Mouse (Mus musculus) G1E (cell line): Measurements from ENCODE around the gene Acot5. TPM values are rescaled to one million over a fixed set of nuclear protein-coding genes. Genes with fewer than 3 reads are reported as not detected.
"Not testable (repeated sequence)": the region's sequence is repeated elsewhere in the genome, so short reads cannot be mapped to it uniquely, and the experiment has no call there.

Source experiments
- ATAC-seq: 2 replicates; pipeline ENCODE4 v1.8.0; 2016; ENCODE audit warnings: mild to moderate bottlenecking; ENCODE audit not compliant: insufficient number of reproducible peaks, poor library complexity, low FRiP score, severe bottlenecking; ENCODE audit errors: extremely low read depth
- DNase-seq: peaks from one replicate; pipeline ENCODE4 v3.0.0; 2012; ENCODE audit warnings: low spot score
- H3K27me3 ChIP-seq: 2 replicates; pipeline ENCODE4 v1.6.1; 2012; ENCODE audit warnings: mild to moderate bottlenecking, low read length, inconsistent platforms; ENCODE audit not compliant: insufficient read depth
- H3K36me3 ChIP-seq: replicated peaks from 2 replicates; pipeline ENCODE3; 2012; ENCODE audit warnings: mild to moderate bottlenecking, inconsistent platforms
- H3K4me1 ChIP-seq: 2 replicates; pipeline ENCODE4 v1.6.1; 2012; ENCODE audit warnings: low read depth, low read length, inconsistent platforms, mixed read lengths; ENCODE audit not compliant: insufficient read depth
- H3K4me3 ChIP-seq: 2 replicates; pipeline ENCODE4 v1.5.1; 2012; ENCODE audit warnings: low read depth, mild to moderate bottlenecking, inconsistent platforms, low read length, moderate library complexity, mixed read lengths
- H3K9me3 ChIP-seq: replicated peaks from 2 replicates; pipeline ENCODE4 v1.6.1; 2012; ENCODE audit warnings: inconsistent platforms
- CTCF ChIP-seq: IDR thresholded peaks from 2 replicates; pipeline ENCODE4 v1.5.1; 2012; ENCODE audit warnings: low read depth, low read length, inconsistent platforms, mixed read lengths
- GATA1 ChIP-seq: IDR thresholded peaks from 2 replicates; pipeline ENCODE4 v1.6.1; 2012; ENCODE audit warnings: borderline replicate concordance, low read length, inconsistent platforms, mixed read lengths
- GATA2 ChIP-seq: IDR thresholded peaks from 2 replicates; pipeline ENCODE4 v1.6.1; 2012; ENCODE audit warnings: low read depth, low read length, inconsistent platforms, borderline replicate concordance
- POLR2AphosphoS5 ChIP-seq: IDR thresholded peaks from 2 replicates; pipeline ENCODE4 v1.6.1; 2012; ENCODE audit warnings: low read depth, low read length, inconsistent platforms; ENCODE audit not compliant: insufficient replicate concordance
- TAL1 ChIP-seq: conservative IDR thresholded peaks from 2 replicates; pipeline ENCODE4 v1.6.1; 2012; ENCODE audit warnings: low read depth, low read length, inconsistent platforms, mixed read lengths
- polyA plus RNA-seq: library from polyadenylated mRNA; stranded (reverse); fragments of >175 nt; gene quantifications from 2 replicates; pipeline ENCODE4 v1.2.3, GENCODE M21; 2012
- total RNA-seq, 2 experiments: library from RNA; stranded (forward) in 1 of 2; stranded (reverse) in 1 of 2; fragments of 200-1000 nt in 1 of 2; fragments of >200 nt in 1 of 2; fragmentation: Nextera tagmentation in 1 of 2; gene quantifications; 2 replicates each; pipeline ENCODE4 v1.2.3; 2014 to 2017

Gene Acot5
- total and polyA plus RNA-seq, 3 experiments: not detected

GRCm38 (mm10) chr12:84071696-84072095 is 2.6 kb downstream of the Acot5 start:
- Histone ChIP-seq H3K27me3 (peaks cover 35% of the 10 kb centered on the region), H3K9me3 (no peaks in the 10 kb centered on the region), H3K4me1 (no peaks in the 10 kb centered on the region), H3K36me3 (no peaks in the 10 kb centered on the region), H3K4me3 (no peak overlapping the region)
- DNase-seq (no peak), ATAC-seq (no peak)
- TF ChIP-seq GATA1: no peak
- TF ChIP-seq POLR2AphosphoS5: no peak
- no peak for TF ChIP-seq TAL1
- TF ChIP-seq CTCF: no peak
- no peak for TF ChIP-seq GATA2

GRCm38 (mm10) chr12:84077371-84077990 is 8.4 kb downstream of the Acot5 start:
- H3K9me3 ChIP-seq: no peaks in the 10 kb centered on the region
- peaks cover 4% of the 10 kb centered on the region; the same call in 1 of the 2 replicates for H3K4me1 ChIP-seq
- TF ChIP-seq CTCF: no peak
- DNase-seq (no peak), ATAC-seq (no peak)
- H3K27me3 ChIP-seq: peaks cover 21% of the 10 kb centered on the region
- H3K4me3 ChIP-seq: no peak overlapping the region
- H3K36me3 ChIP-seq: no peaks in the 10 kb centered on the region

GRCm38 (mm10) chr12:84083842-84084241 is 14.7 kb downstream of the Acot5 start:
- H3K27me3 ChIP-seq: peaks cover 12% of the 10 kb centered on the region
- H3K4me1 ChIP-seq: peaks cover 4% of the 10 kb centered on the region; the same call in 1 of the 2 replicates
- no peak for ATAC-seq
- H3K36me3 ChIP-seq: no peaks in the 10 kb centered on the region
- H3K4me3 ChIP-seq: no peak overlapping the region
- TF ChIP-seq POLR2AphosphoS5 (no peak), GATA1 (no peak), TAL1 (no peak), CTCF (no peak), GATA2 (no peak)
- DNase-seq: no peak
- no peaks in the 10 kb centered on the region for H3K9me3 ChIP-seq

GRCm38 (mm10) chr12:84084581-84084980 is 15.5 kb downstream of the Acot5 start:
- DNase-seq (no peak), ATAC-seq (no peak)
- Histone ChIP-seq H3K36me3 (no peaks in the 10 kb centered on the region), H3K4me1 (peaks cover 4% of the 10 kb centered on the region; the same call in 1 of the 2 replicates), H3K27me3 (peaks cover 12% of the 10 kb centered on the region), H3K9me3 (no peaks in the 10 kb centered on the region), H3K4me3 (no peak overlapping the region)
- TF ChIP-seq CTCF (no peak), TAL1 (no peak), GATA2 (no peak), POLR2AphosphoS5 (no peak), GATA1 (no peak)

GRCm38 (mm10) chr12:84094666-84095065 is 25.5 kb downstream of the Acot5 start:
- DNase-seq: not testable (repeated sequence)

GRCm38 (mm10) chr12:84099605-84100004 is 30.5 kb downstream of the Acot5 start:
- no peak for ATAC-seq

More at GRCm38 (mm10) chr12:84094666-84095065, 25.5 kb downstream of the Acot5 start:
- H3K9me3 ChIP-seq, H3K4me1 ChIP-seq, ATAC-seq, H3K36me3 ChIP-seq, H3K4me3 ChIP-seq: not testable (repeated sequence)
- peaks cover 12% of the 10 kb centered on the region for H3K27me3 ChIP-seq

GRCm38 (mm10) chr12:84100071-84100470 is 30.9 kb downstream of the Acot5 start:
- DNase-seq (no peak), ATAC-seq (no peak)
- TF ChIP-seq GATA2 (no peak), GATA1 (no peak), CTCF (no peak)
- Histone ChIP-seq H3K36me3 (no peaks in the 10 kb centered on the region), H3K4me1 (no peaks in the 10 kb centered on the region), H3K4me3 (no peak overlapping the region), H3K9me3 (no peaks in the 10 kb centered on the region), H3K27me3 (peaks cover 26% of the 10 kb centered on the region)

More at GRCm38 (mm10) chr12:84099605-84100004, 30.5 kb downstream of the Acot5 start:
- Histone ChIP-seq H3K27me3 (peaks cover 26% of the 10 kb centered on the region), H3K4me1 (no peaks in the 10 kb centered on the region), H3K9me3 (no peaks in the 10 kb centered on the region), H3K36me3 (no peaks in the 10 kb centered on the region), H3K4me3 (no peak overlapping the region)
- no peak for TF ChIP-seq TAL1
- no peak for TF ChIP-seq POLR2AphosphoS5
- TF ChIP-seq CTCF: no peak
- no peak for TF ChIP-seq GATA2
- no peak for TF ChIP-seq GATA1
- DNase-seq: no peak

GRCm38 (mm10) chr12:84100604-84101492 is 31.7 kb downstream of the Acot5 start, which contains the start of gene Acot6:
Acot6 (plus strand) TSS chr12:84100654.
- not testable (repeated sequence) for H3K4me1 ChIP-seq, ATAC-seq, DNase-seq

More at GRCm38 (mm10) chr12:84100604-84101492, 31.7 kb downstream of the Acot5 start, which contains the start of gene Acot6:
- H3K4me3 ChIP-seq, H3K9me3 ChIP-seq, H3K36me3 ChIP-seq: not testable (repeated sequence)
- H3K27me3 ChIP-seq: peaks cover 23% of the 10 kb centered on the region
